Mouse (Mus musculus) heart, embryonic 15.5 days (tissue): Measurements from ENCODE around the gene Slc6a6. TPM values are rescaled to one million over a fixed set of nuclear protein-coding genes. Genes with fewer than 3 reads are reported as not detected.

ENCODE experiments used
- ATAC-seq: fragments of 200-750 bp; cut with Nextera tagmentation; replicated peaks from 2 replicates; pipeline ENCODE4 v1.8.0; 2017; ENCODE audit warnings: low read depth, moderate TSS enrichment; ENCODE audit not compliant: insufficient number of reproducible peaks, insufficient read depth, low FRiP score
- H3K27ac ChIP-seq: fragments of 300-500 bp; sonication (generic); 2 replicates; pipeline ENCODE4 v1.5.1; 2015; ENCODE audit warnings: mild to moderate bottlenecking, inconsistent platforms
- H3K27me3 ChIP-seq: fragments of 300-500 bp; sonication (generic); 2 replicates; pipeline ENCODE4 v1.6.1; 2015; ENCODE audit warnings: inconsistent platforms
- H3K36me3 ChIP-seq: fragments of 300-500 bp; sonication (generic); 2 replicates; pipeline ENCODE4 v1.6.1; 2015; ENCODE audit warnings: mild to moderate bottlenecking, inconsistent platforms
- H3K4me1 ChIP-seq: fragments of 300-500 bp; sonication (generic); replicated peaks from 2 replicates; pipeline ENCODE4 v1.6.1; 2015; ENCODE audit warnings: inconsistent platforms
- H3K4me2 ChIP-seq: fragments of 300-500 bp; sonication (generic); 2 replicates; pipeline ENCODE4 v1.6.1; 2015; ENCODE audit warnings: inconsistent platforms, mild to moderate bottlenecking, moderate library complexity
- H3K4me3 ChIP-seq: fragments of 300-500 bp; sonication (generic); 2 replicates; pipeline ENCODE4 v1.5.1; 2015; ENCODE audit warnings: mild to moderate bottlenecking, inconsistent platforms
- H3K9ac ChIP-seq: fragments of 300-500 bp; sonication (generic); 2 replicates; pipeline ENCODE4 v1.6.1; 2015; ENCODE audit warnings: mild to moderate bottlenecking, inconsistent platforms
- H3K9me3 ChIP-seq: fragments of 300-500 bp; sonication (generic); replicated peaks from 2 replicates; pipeline ENCODE4 v1.6.1; 2016; ENCODE audit warnings: inconsistent platforms
- WGBS: fragments of 180-500 bp; shearing (Covaris S2); methylation state at CpG from one replicate; pipeline ENCODE4 v1.1.7; 2015; ENCODE audit warnings: mixed read lengths; 5-methylcytosine and 5-hydroxymethylcytosine counted together
- polyA plus RNA-seq: library from polyadenylated mRNA; unstranded; fragments of >200 nt; fragmentation: Nextera tagmentation; extraction: Ambion mirVana; gene quantifications from 2 replicates; pipeline ENCODE4 v1.2.1, GENCODE M21; 2015

Gene Slc6a6
- polyA plus RNA-seq, 1 experiment from 2014 or later, result 72.5 TPM

DNA sequence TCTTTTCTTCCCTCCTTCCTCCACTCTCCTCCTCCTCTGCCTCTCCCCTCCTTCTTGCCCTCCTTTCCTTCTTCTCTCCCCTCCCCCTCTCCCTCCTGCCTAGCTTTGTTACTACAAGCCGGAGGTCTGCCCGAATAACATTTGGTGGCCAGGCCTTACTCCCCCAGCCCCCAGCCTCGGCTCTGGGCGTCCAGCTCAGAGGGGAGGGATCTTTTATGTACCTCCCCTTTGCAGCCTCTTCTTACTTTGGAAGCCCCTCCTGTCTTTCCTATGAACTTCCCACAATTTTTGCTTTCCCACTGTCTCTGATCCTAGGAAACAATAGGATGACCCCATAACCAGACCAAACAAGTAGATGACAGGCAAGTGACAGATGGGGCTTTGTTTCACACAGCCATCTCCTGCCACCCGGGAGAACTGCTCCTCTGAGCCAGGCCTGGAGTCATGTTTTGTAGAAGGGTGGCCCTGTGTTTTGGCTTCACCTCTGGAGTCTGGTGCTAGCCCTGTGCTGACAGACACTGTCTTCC is 29.6 kb downstream of the Slc6a6 start:
- Histone ChIP-seq H3K9me3 (no peaks in the 10 kb centered on the region), H3K9ac (no peak overlapping the region), H3K36me3 (peaks cover 7% of the 10 kb centered on the region; the same call in 1 of the 2 replicates), H3K4me2 (no peak overlapping the region), H3K4me3 (no peak overlapping the region), H3K27me3 (no peaks in the 10 kb centered on the region), H3K4me1 (peaks cover 18% of the 10 kb centered on the region), H3K27ac (peak overlapping the region; percentile 35)
- no peak for ATAC-seq
- 29% methylated on average over 5 of the region's 5 CpGs for WGBS

DNA sequence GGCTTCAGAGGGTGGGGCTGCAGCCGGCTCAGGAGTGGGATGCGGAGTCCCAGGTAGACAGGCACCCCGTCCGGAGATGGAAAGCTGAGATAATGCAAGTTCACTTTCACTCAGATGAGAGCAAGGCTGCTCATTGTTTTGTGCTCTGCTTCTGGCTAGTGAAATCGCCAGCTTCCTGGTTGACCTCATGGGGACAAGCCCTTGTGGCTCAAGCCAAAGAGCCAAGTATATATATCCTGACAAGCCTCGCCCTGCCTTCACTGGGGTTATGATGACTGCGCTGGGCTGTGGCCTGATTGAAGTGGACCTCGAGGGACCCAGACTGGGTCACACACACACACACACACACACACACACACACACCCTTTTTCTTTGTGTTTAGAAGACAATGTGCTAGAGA is 31.2 kb downstream of the Slc6a6 start:
- Histone ChIP-seq H3K9ac (no peak overlapping the region), H3K27ac (no peak overlapping the region), H3K27me3 (no peaks in the 10 kb centered on the region), H3K9me3 (no peaks in the 10 kb centered on the region), H3K4me3 (no peak overlapping the region), H3K4me1 (peaks cover 34% of the 10 kb centered on the region), H3K36me3 (peaks cover 7% of the 10 kb centered on the region; the same call in 1 of the 2 replicates), H3K4me2 (no peak overlapping the region)
- 79% methylated on average over 8 of the region's 8 CpGs for WGBS
- ATAC-seq, result no peak; the same call in 1 of the 2 replicates

DNA sequence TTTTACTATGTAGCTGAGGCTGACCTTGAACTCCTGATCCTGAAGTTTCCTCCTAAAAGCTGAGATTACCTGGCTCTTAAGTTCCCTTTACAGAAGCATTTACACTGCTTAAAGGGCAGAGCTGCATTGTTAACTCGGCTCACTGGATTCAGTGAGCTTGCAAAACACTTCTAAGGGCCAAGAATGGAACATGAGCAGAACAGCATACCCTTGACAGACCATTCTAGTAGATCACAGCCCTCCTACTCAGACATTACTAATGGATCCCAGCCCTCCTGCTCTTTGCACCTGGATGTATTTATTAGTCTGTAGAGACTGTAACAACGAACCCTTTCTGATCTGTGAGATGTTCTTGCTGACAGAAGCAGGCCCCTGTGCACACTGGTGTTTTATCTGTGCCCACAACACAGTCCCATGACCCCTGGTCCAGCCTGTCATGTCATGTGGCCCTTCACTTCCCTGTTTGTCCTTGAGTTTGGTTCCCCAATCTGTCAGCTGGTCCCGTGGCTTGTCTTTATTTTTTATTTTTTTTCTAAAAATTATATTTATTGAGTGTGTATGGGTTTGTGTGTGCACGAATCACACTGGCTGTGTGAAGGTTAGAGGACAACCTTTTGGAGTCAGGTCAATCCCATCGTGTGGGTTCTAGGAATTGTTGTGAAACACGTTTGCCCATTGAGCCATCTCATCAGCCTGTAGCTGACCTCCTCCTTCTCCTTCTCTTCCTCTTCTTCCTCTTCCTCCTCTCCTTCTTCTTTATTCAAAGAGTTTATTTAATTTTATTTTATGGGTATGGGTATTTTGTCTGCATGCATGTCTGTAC is 32.3 kb downstream of the Slc6a6 start:
- WGBS, result 68% methylated on average over 6 of the region's 6 CpGs
- Histone ChIP-seq H3K27ac (0 out of 2 replicates have a peak overlapping the region, but pooled peaks have one; percentile 7), H3K36me3 (peaks cover 7% of the 10 kb centered on the region; the same call in 1 of the 2 replicates), H3K9me3 (no peaks in the 10 kb centered on the region), H3K4me2 (no peak overlapping the region), H3K9ac (no peak overlapping the region), H3K4me1 (peaks cover 43% of the 10 kb centered on the region), H3K27me3 (no peaks in the 10 kb centered on the region), H3K4me3 (no peak overlapping the region)
- ATAC-seq, result no peak

DNA sequence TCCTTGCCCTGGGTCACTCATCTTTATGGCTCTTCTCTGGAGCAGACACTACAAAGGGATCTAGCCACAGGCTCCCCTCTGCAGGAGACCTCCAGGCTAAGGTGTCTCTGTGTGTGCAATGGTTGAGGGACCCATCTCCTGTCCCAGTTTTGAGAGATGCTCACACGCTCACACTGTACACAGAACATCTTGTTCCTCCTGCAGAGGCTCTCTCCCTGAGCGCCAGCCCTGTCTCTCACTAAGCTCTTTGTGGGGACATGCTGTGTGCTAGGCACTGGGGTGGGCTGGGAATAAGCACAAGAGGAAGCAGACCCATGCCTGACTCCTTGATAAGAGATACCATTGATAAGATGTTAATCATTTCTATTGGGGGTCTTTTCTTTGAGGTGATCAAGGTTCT is 34.2 kb downstream of the Slc6a6 start:
- ATAC-seq, result no peak
- H3K27me3 ChIP-seq, result no peaks in the 10 kb centered on the region
- no peak overlapping the region for H3K4me3 ChIP-seq
- H3K9ac ChIP-seq, result no peak overlapping the region
- peaks cover 11% of the 10 kb centered on the region; the same call in 1 of the 2 replicates for H3K36me3 ChIP-seq
- 77% methylated on average over 2 of the region's 2 CpGs for WGBS
- peaks cover 32% of the 10 kb centered on the region for H3K4me1 ChIP-seq
- no peaks in the 10 kb centered on the region for H3K9me3 ChIP-seq
- H3K27ac ChIP-seq, result no peak overlapping the region
- no peak overlapping the region for H3K4me2 ChIP-seq

DNA sequence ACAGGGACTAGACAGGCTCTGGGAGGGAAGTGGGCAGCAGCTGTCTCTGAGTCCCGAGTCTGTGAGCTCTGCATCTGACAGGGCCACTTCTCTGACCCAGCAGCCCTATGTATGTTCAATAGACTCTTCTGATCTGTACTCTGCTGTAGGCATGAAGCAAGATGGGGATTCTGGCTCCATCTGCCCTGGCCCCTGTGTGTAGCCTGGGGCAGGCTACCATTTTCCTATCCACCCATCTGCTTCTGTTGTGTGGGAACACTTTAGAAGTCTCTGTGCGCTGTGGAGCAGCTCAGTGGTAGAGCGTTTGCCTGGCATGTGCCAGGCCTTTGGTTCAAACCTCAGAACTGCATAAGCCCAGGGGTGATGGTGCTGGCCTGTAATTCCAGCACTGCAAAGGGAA is 34.8 kb downstream of the Slc6a6 start:
- no peak overlapping the region for H3K4me2 ChIP-seq
- no peak overlapping the region for H3K4me3 ChIP-seq
- no peak overlapping the region for H3K27ac ChIP-seq
- H3K9me3 ChIP-seq, result no peaks in the 10 kb centered on the region
- peaks cover 16% of the 10 kb centered on the region for H3K36me3 ChIP-seq
- 79% methylated on average over 3 of the region's 3 CpGs for WGBS
- no peaks in the 10 kb centered on the region for H3K27me3 ChIP-seq
- H3K9ac ChIP-seq, result no peak overlapping the region
- no peak for ATAC-seq
- peaks cover 31% of the 10 kb centered on the region for H3K4me1 ChIP-seq

DNA sequence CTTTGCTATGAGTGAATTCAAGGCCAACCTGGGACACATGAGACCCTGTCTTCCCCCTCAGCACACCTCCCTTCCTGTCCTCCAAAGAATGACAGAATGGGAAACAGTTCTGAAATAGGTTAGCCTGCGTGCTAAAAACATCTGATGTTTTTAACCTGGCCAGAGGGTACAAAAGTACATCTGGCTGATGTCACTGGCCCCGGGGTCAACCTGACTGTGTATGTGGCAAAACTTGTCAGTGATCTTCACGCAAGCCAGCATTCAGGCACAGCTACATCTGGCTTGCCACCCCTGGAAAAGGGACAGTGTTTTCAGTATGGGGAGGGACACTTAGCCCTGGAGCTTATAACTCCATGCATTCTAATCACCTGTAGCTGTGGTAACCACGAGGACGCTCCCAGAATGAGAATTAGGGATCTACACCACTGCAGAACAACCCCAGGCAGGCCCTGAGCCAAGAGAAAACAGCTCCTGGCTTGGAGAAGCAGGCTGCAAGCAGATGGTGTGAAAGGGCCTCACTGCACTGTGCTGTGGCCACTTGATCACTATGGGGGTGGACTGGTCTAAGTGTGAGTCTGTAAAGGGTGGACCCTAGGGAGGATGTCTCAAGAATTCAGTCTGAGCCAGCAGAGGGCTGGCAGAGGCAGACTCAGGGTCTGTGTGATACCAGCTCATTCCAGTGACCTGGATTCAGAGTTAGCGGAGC is 35.3 kb downstream of the Slc6a6 start:
- WGBS, result 59% methylated on average over 6 of the region's 6 CpGs
- Histone ChIP-seq H3K36me3 (peaks cover 22% of the 10 kb centered on the region), H3K4me1 (peaks cover 31% of the 10 kb centered on the region), H3K9ac (no peak overlapping the region), H3K4me3 (no peak overlapping the region), H3K27ac (peak overlapping the region; percentile 58), H3K4me2 (no peak overlapping the region), H3K9me3 (no peaks in the 10 kb centered on the region), H3K27me3 (no peaks in the 10 kb centered on the region)
- ATAC-seq, result peak; percentile 8; the same call in 1 of the 2 replicates

DNA sequence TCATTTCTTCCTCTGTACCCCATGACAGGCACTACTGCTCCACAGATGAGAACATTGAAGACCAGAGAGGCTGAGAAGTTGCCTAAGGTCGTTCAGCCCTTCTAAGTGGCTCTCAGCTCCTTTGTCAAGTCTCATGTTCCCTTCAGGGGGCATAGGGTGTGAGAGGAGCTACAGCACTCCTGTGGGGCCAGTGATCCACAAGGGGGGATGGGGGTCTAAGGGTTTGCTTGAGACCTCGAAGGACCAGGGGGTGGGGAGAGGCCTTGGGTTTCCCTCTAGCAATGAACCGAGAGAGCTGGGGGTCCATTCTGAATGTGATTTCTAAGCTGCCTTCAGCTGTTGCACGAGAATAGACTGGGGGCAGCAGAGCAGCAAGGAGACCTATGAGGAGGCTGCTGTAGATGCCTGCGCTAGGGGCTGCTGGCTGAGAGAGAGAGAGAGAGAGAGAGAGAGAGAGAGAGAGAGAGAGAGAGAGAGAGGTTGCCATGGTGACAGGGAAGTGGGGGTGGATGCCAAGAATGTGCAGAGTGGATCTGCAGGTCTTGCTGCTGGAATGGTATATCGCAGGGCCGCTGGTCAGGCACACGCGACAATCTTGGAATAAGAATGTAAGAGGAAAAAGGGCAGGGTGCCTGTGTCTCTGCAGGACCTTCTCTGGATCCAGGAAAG is 36.1 kb downstream of the Slc6a6 start:
- Histone ChIP-seq H3K36me3 (peaks cover 27% of the 10 kb centered on the region), H3K4me2 (no peak overlapping the region), H3K4me3 (no peak overlapping the region), H3K9me3 (no peaks in the 10 kb centered on the region), H3K9ac (0 out of 2 replicates have a peak overlapping the region, but pooled peaks have one; percentile 13), H3K4me1 (peaks cover 31% of the 10 kb centered on the region), H3K27ac (peak overlapping the region; percentile 58), H3K27me3 (no peaks in the 10 kb centered on the region)
- no peak for ATAC-seq
- WGBS, result 15% methylated on average over 9 of the region's 9 CpGs

DNA sequence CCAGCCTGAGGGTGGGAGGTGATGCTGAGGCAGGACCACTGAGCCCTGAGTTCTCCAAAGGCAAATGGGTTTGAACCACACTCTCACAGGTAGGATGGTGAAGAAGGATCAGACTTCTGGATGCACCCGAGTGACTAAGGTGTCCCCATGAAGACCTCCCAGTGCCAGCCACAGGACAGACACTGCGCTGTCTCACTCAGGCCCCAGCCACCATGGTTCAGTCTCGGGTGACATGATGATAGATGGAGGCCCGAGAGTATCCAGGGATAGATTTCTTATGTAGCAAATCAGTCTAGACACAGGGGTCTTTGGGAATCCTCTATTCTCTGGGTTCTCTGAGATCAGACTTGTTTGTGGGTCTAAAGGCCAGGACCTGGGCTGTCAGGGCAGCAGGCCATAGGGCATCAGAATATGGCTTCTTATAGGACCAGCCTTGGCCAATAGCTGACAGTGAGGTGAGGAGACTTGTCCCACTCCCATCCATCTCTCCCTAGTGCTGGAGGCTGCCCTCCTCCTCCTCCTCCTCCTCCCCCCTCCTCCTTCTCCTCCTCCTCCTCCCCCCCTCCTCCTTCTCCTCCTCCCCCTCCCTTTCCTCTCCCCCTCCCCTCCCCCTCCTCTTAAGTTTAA is 36.8 kb downstream of the Slc6a6 start:
- peak; percentile 7; the same call in 1 of the 2 replicates for ATAC-seq
- peak overlapping the region; percentile 58 for H3K27ac ChIP-seq
- 54% methylated on average over 4 of the region's 4 CpGs for WGBS
- H3K4me1 ChIP-seq, result peaks cover 31% of the 10 kb centered on the region
- no peak overlapping the region for H3K4me2 ChIP-seq
- no peak overlapping the region for H3K9ac ChIP-seq
- no peak overlapping the region for H3K4me3 ChIP-seq
- H3K36me3 ChIP-seq, result peaks cover 30% of the 10 kb centered on the region
- H3K9me3 ChIP-seq, result no peaks in the 10 kb centered on the region
- no peaks in the 10 kb centered on the region for H3K27me3 ChIP-seq

DNA sequence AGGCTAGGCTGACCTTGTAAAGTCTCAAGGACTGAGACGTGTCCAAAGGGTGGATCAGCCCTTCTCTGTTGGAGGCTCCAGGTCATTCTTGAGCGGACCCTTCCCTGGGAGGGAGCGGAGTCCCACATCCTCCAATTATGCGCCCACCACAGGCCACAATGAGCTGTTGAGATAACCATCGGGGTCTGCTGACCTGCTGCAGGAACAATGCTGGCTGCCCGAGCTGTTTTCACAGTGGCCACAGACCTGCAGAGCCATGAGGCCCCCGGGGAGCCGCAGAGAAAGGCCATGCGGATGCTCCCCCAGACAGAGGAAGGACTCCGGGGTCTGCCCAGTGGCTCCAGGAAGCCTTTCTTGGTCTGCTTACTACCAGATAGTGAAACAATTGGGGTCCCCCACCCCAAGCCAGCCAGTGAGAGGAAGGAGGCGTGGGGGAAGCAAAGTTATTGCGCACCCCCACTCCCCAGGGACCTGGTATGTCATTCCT is 37.4 kb downstream of the Slc6a6 start:
- Histone ChIP-seq H3K27me3 (no peaks in the 10 kb centered on the region), H3K9ac (no peak overlapping the region), H3K4me2 (no peak overlapping the region), H3K27ac (no peak overlapping the region), H3K9me3 (no peaks in the 10 kb centered on the region), H3K4me3 (no peak overlapping the region), H3K4me1 (peaks cover 31% of the 10 kb centered on the region), H3K36me3 (peaks cover 34% of the 10 kb centered on the region)
- 54% methylated on average over 12 of the region's 12 CpGs for WGBS
- peak; percentile 67 for ATAC-seq

DNA sequence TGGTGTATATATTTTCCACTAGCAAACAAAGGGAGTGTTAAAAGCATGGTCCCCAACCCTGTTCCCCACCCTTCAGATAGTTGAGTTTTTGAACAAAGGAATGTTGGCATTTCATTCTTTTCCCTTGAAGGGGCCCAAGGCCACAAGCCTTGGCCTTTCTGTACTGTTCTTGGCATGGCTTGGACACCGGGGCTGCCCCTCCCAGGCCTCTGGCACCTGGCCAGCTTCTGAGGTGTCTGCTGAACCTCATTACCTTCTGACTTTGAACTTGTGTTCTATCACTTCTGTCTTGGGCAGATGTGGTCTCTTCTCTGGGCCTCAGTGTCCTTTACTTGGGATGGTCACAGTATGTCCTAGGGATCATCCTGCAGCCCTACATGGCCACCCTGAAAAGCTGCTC is 43.5 kb downstream of the Slc6a6 start:
- no peak for ATAC-seq
- Histone ChIP-seq H3K4me1 (peaks cover 33% of the 10 kb centered on the region), H3K36me3 (peaks cover 36% of the 10 kb centered on the region), H3K4me3 (no peak overlapping the region), H3K4me2 (no peak overlapping the region), H3K27me3 (no peaks in the 10 kb centered on the region), H3K9ac (no peak overlapping the region), H3K27ac (no peak overlapping the region), H3K9me3 (no peaks in the 10 kb centered on the region)
- 57% methylated on average over 1 of the region's 1 CpGs for WGBS
